Mouse (Mus musculus): ENCODE results near the gene Fam71b.

- TF ChIP-seq POLR2A (IDR thresholded peaks at IDR 0.05; ENCODE audit: insufficient read depth, low read length) (no peak), CTCF (IDR thresholded peaks at IDR 0.05; ENCODE audit: low read depth, low read length) (no peak), EP300 (IDR thresholded peaks at IDR 0.05; ENCODE audit: insufficient read depth, low read depth, low read length) (no peak)
Measured at GRCm38 (mm10) chr11:46398933-46399383, 2.6 kb downstream of the Fam71b start.
